Mouse (Mus musculus) stomach, postnatal 0 days (tissue): ENCODE measurements at regions not wholly inside any gene's neighbourhood (a gene's known extent, or its start where the extent isn't known, plus 50 kb on each side); places are given as distances from the start of the nearest gene placed in this dataset.

Experiments used
- ATAC-seq: fragments of 200-750 bp; cut with Nextera tagmentation; 2 replicates; pipeline ENCODE4 v1.8.0; 2017; ENCODE audit not compliant: low FRiP score, low TSS enrichment
- DNase-seq: peaks from one replicate; pipeline ENCODE4 v3.0.0-alpha.2; 2016; ENCODE audit warnings: low spot score
- H3K27ac ChIP-seq: fragments of 300-500 bp; sonication (generic); replicated peaks from 2 replicates; pipeline ENCODE4 v1.5.1; 2014; ENCODE audit warnings: mild to moderate bottlenecking, control low read depth
- H3K27me3 ChIP-seq: fragments of 300-500 bp; sonication (generic); 2 replicates; pipeline ENCODE4 v1.6.1; 2014; ENCODE audit warnings: low read length; ENCODE audit not compliant: control insufficient read depth, insufficient read depth
- H3K36me3 ChIP-seq: fragments of 300-500 bp; sonication (generic); 2 replicates; pipeline ENCODE4 v1.6.1; 2014; ENCODE audit warnings: low read length, mixed read lengths; ENCODE audit not compliant: control insufficient read depth, insufficient read depth
- H3K4me1 ChIP-seq: fragments of 300-500 bp; sonication (generic); replicated peaks from 2 replicates; pipeline ENCODE4 v1.6.1; 2014; ENCODE audit warnings: antibody characterized with exemption; ENCODE audit not compliant: control insufficient read depth, insufficient read depth
- H3K4me2 ChIP-seq: fragments of 300-500 bp; sonication (generic); replicated peaks from 2 replicates; pipeline ENCODE4 v1.6.1; 2014; ENCODE audit warnings: low read depth, mild to moderate bottlenecking, control low read depth, moderate library complexity
- H3K4me3 ChIP-seq: fragments of 300-500 bp; sonication (generic); 2 replicates; pipeline ENCODE4 v1.5.1; 2014; ENCODE audit warnings: low read depth, low read length, control low read depth
- H3K9ac ChIP-seq: fragments of 300-500 bp; sonication (generic); 2 replicates; pipeline ENCODE4 v1.6.1; 2014; ENCODE audit warnings: mild to moderate bottlenecking, low read length, control low read depth, mixed read lengths
- H3K9me3 ChIP-seq: fragments of 300-500 bp; sonication (generic); 2 replicates; pipeline ENCODE4 v1.6.1; 2016; ENCODE audit warnings: low read length; ENCODE audit not compliant: control insufficient read depth
- CTCF ChIP-seq: IDR thresholded peaks from 2 replicates; pipeline ENCODE4 v1.5.1; 2016; ENCODE audit warnings: antibody characterized with exemption, low read depth, mild to moderate bottlenecking, moderate library complexity
- EP300 ChIP-seq: optimal IDR thresholded peaks from 2 replicates; pipeline ENCODE3; 2016; ENCODE audit warnings: antibody characterized with exemption
- WGBS: fragments of 180-500 bp; shearing (Covaris S2); extraction: QIAGEN DNeasy Blood & Tissue Kit; methylation state at CpG from one replicate; pipeline ENCODE4 v1.1.7; 2014; 5-methylcytosine and 5-hydroxymethylcytosine counted together

- TF ChIP-seq CTCF = no peak
- no peak for TF ChIP-seq EP300
- Histone ChIP-seq H3K4me3 (no peak overlapping the region), H3K9ac (no peak overlapping the region), H3K4me1 (no peaks in the 10 kb centered on the region), H3K27ac (no peak overlapping the region), H3K27me3 (no peaks in the 10 kb centered on the region), H3K4me2 (no peak overlapping the region), H3K36me3 (no peaks in the 10 kb centered on the region), H3K9me3 (no peaks in the 10 kb centered on the region)
- DNase-seq (no peak), ATAC-seq (no peak)
- WGBS = 43% methylated on average over 2 of the region's 2 CpGs
These were observed 114.4 kb upstream of the Etaa1 start for GRCm38 (mm10) chr11:18068085-18068484.

DNA sequence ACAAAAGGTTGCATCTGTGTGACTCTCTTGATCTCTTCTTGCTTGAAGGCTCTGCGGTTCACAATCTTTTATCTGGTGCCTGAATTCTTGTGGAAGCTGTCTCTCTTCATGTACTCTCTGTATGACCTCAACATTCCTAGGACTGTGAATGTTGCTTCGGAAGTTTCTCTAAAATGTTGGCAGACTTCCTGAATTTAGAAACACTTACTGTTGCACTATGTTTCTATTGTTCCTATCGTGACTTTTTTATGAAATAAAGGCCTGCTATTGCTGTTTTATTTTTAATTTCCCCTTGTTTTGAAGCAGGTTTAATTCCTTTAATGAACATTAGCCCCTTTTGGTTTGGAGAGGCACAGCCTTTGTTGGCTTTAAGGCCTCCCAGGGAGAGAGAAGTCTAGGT lies 114.0 kb upstream of the Etaa1 start:
- TF ChIP-seq EP300 (no peak), CTCF (no peak)

DNA sequence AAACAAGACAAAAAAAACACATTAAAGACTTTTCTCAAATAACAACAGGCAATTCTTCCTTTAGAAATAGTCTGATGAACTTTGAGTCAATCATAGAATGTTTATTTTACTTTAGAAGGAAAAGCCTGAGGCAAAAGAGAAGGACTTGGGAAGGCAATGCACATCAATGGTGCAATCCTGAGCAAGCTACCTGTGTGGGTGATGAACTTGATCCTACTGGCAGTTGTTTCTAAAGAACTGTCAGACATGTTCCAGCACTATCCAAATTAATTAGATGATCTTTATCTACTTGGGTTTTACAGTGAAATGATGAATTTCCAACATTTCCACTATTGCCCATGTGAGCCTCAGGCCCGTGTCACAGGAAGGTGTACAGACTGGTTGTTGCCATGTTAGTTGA lies 87.9 kb upstream of the Etaa1 start:
- Histone ChIP-seq H3K9ac (no peak overlapping the region), H3K27me3 (no peaks in the 10 kb centered on the region), H3K36me3 (no peaks in the 10 kb centered on the region), H3K4me1 (no peaks in the 10 kb centered on the region), H3K27ac (no peak overlapping the region), H3K9me3 (no peaks in the 10 kb centered on the region), H3K4me3 (no peak overlapping the region), H3K4me2 (no peak overlapping the region)
- ATAC-seq (no peak), DNase-seq (no peak)
- TF ChIP-seq EP300 = peak; percentile 29
- TF ChIP-seq CTCF = no peak
- WGBS = 58% methylated on average over 1 of the region's 1 CpGs

More for the DNA sequence above, 114.0 kb upstream of the Etaa1 start:
- ATAC-seq (no peak), DNase-seq (no peak)
- Histone ChIP-seq H3K27me3 (no peaks in the 10 kb centered on the region), H3K4me1 (no peaks in the 10 kb centered on the region), H3K27ac (no peak overlapping the region), H3K9ac (no peak overlapping the region), H3K4me2 (no peak overlapping the region), H3K9me3 (no peaks in the 10 kb centered on the region), H3K36me3 (no peaks in the 10 kb centered on the region), H3K4me3 (no peak overlapping the region)
- 31% methylated on average over 3 of the region's 3 CpGs for WGBS

GRCm38 (mm10) chr11:18031049-18031448 lies 77.4 kb upstream of the Etaa1 start:
- TF ChIP-seq CTCF = no peak
- no peaks in the 10 kb centered on the region for H3K4me1 ChIP-seq
- no peaks in the 10 kb centered on the region for H3K36me3 ChIP-seq
- 83% methylated on average over 4 of the region's 4 CpGs for WGBS
- H3K27me3 ChIP-seq = no peaks in the 10 kb centered on the region
- ATAC-seq (no peak), DNase-seq (no peak)
- H3K27ac ChIP-seq = no peak overlapping the region
- no peak overlapping the region for H3K4me3 ChIP-seq
- no peak overlapping the region for H3K4me2 ChIP-seq
- H3K9me3 ChIP-seq = no peaks in the 10 kb centered on the region
- H3K9ac ChIP-seq = no peak overlapping the region

GRCm38 (mm10) chr11:18022065-18022464 lies 68.4 kb upstream of the Etaa1 start:
- H3K36me3 ChIP-seq = no peaks in the 10 kb centered on the region
- no peak overlapping the region for H3K27ac ChIP-seq
- ATAC-seq = no peak
- DNase-seq = no peak
- no peaks in the 10 kb centered on the region for H3K27me3 ChIP-seq
- H3K9me3 ChIP-seq = no peaks in the 10 kb centered on the region
- WGBS = 79% methylated on average over 4 of the region's 4 CpGs
- H3K9ac ChIP-seq = no peak overlapping the region
- no peak for TF ChIP-seq CTCF
- no peak for TF ChIP-seq EP300
- H3K4me3 ChIP-seq = no peak overlapping the region
- H3K4me2 ChIP-seq = no peak overlapping the region
- no peaks in the 10 kb centered on the region for H3K4me1 ChIP-seq

- Histone ChIP-seq H3K27ac (no peak overlapping the region), H3K27me3 (no peaks in the 10 kb centered on the region), H3K4me1 (peaks cover 2% of the 10 kb centered on the region; the same call in 1 of the 2 replicates), H3K9ac (no peak overlapping the region), H3K4me2 (no peak overlapping the region), H3K36me3 (no peaks in the 10 kb centered on the region), H3K4me3 (no peak overlapping the region), H3K9me3 (no peaks in the 10 kb centered on the region)
- WGBS = 36% methylated on average over 4 of the region's 4 CpGs
- ATAC-seq (no peak), DNase-seq (no peak)
- TF ChIP-seq EP300 (no peak), CTCF (no peak)
These were observed 61.6 kb upstream of the Etaa1 start for GRCm38 (mm10) chr11:18015239-18015638.
